Mouse (Mus musculus) stomach, postnatal 0 days (tissue): ENCODE data around the gene Erg.

ENCODE experiments used
- CTCF ChIP-seq: IDR thresholded peaks from 2 replicates; pipeline ENCODE4 v1.5.1; 2016; ENCODE audit warnings: antibody characterized with exemption, low read depth, mild to moderate bottlenecking, moderate library complexity
- EP300 ChIP-seq: optimal IDR thresholded peaks from 2 replicates; pipeline ENCODE3; 2016; ENCODE audit warnings: antibody characterized with exemption

GRCm38 (mm10) chr16:95376834-95377233, 209.6 kb downstream of the Erg start:
- TF ChIP-seq CTCF (no peak), EP300 (no peak)
